Mouse (Mus musculus) layer of hippocampus, adult 9-11 months (tissue): ENCODE results near the gene Reg4.

Experiments
- DNase-seq: peaks from one replicate; pipeline ENCODE4 v3.0.0; 2022

Gene Reg4

DNA sequence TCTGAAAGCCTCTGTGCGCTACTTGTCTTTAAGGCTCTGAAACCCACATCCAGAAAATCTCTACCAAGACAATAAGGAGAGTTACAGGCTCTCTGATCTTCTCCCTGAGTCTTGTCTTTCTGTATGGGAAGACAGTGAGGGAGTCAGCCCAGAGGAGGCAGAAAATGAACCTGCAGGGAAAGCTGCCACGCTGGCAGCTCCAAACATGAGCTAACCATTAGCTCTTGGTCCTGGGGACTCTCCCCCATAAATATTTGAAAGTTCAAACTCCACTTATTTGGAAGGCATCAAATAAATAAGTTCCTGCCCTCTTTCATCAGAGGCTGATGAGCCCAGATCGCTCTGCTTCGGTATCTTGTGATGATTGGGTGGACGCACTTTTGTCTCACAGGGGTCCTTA, 61.2 kb downstream of the Reg4 start:
- no peak for DNase-seq
